Mouse (Mus musculus) lung, adult 2 months (tissue): ENCODE data around the gene Csf2.

Experiments used
- CTCF ChIP-seq: fragments of 200-500 bp; IDR thresholded peaks from 2 replicates; pipeline ENCODE4 v1.5.1; 2011; ENCODE audit warnings: mild to moderate bottlenecking, low read length, control low read depth; ENCODE audit not compliant: insufficient read depth
- POLR2A ChIP-seq: fragments of 200-500 bp; IDR thresholded peaks from 2 replicates; pipeline ENCODE4 v1.6.1; 2011; ENCODE audit warnings: low read depth, mild to moderate bottlenecking, control low read depth, low read length, borderline replicate concordance; ENCODE audit errors: extremely low read depth

- TF ChIP-seq POLR2A: no peak
- TF ChIP-seq CTCF: no peak
These were observed 19.9 kb upstream of the Csf2 start for GRCm38 (mm10) chr11:54269191-54269896.
